Mouse (Mus musculus) left cerebral cortex, postnatal 36 days (tissue): ENCODE measurements around the gene Ago3. TPM values are rescaled to one million over a fixed set of nuclear protein-coding genes. Genes with fewer than 3 reads are reported as not detected.

ENCODE experiments used
- DNase-seq, 2 experiments: peaks; one replicate each; pipeline ENCODE4 v3.0.0; 2021 to 2022; ENCODE audit warnings: low spot score in 2 of 2, mixed read lengths in 1 of 2
- intact Hi-C: fragments of 180-260 bp; cut with DNase I; formaldehyde crosslinking; loops from one replicate; pipeline ENCODE4 v1.15.1; 2025
- total RNA-seq, 2 experiments: library from RNA; stranded (reverse); gene quantifications; 2 replicates each; pipeline ENCODE4 v1.2.3; 2021

Ago3 gene
- total RNA-seq, 2 experiments from 2014 or later, result 23.7 to 43.1 TPM

GRCm38 (mm10) chr4:126286492-126286891, 142.9 kb downstream of the Ago3 start, which contains the start of gene Col8a2:
Gene Col8a2, plus strand, starts transcription at chr4:126286793.
- intact Hi-C loops, result no loop called here
- no peak for DNase-seq

- DNase-seq, result no peak
- intact Hi-C loops, result no loop called here
Observed at GRCm38 (mm10) chr4:126283582-126283981, 145.8 kb downstream of the Ago3 start.

GRCm38 (mm10) chr4:126281706-126282105, 147.7 kb downstream of the Ago3 start:
- intact Hi-C loops, result no loop called here
- DNase-seq, result no peak

Other genes with a start within 250 kb of the Ago3 start
- gene Thrap3, start 226.8 kb downstream of the Ago3 start, total RNA-seq, result 100 to 1,000 TPM; 134 to 159 TPM
- gene Map7d1, start 173.2 kb downstream of the Ago3 start, total RNA-seq, result 100 to 1,000 TPM; 288 TPM
- gene Trappc3, start 167.2 kb downstream of the Ago3 start, total RNA-seq, result 10 to 100 TPM; 75.7 to 90.0 TPM
- 1 to 10 TPM; 1.6 to 1.7 TPM for gene Col8a2, start 142.8 kb downstream of the Ago3 start, total RNA-seq
- 10 to 100 TPM; 25.2 to 28.0 TPM for gene Adprhl2, start 107.9 kb downstream of the Ago3 start, total RNA-seq
- gene Tekt2, start 103.9 kb downstream of the Ago3 start, total RNA-seq, result 1 to 10 TPM; 1.1 to 2.2 TPM
- gene Ago1, start 39.0 kb upstream of the Ago3 start, total RNA-seq, result 10 to 100 TPM; 44.3 to 49.1 TPM
- 1 to 10 TPM; 5.1 to 7.5 TPM for gene Ago4, start 103.9 kb upstream of the Ago3 start, total RNA-seq
- gene Clspn, start 127.4 kb upstream of the Ago3 start, total RNA-seq, result 1 to 10 TPM in 1 of 2 experiments, under 1 TPM in 1; 0.79 to 1.1 TPM
- 10 to 100 TPM; 71.5 to 80.3 TPM for gene 5730409E04Rik, start 180.3 kb upstream of the Ago3 start, total RNA-seq
- 100 to 1,000 TPM in 1 of 2 experiments, 10 to 100 TPM in 1; 95.5 to 100 TPM for gene Psmb2, start 248.1 kb upstream of the Ago3 start, total RNA-seq